Mouse (Mus musculus) heart, adult 2 months (tissue): ENCODE measurements at regions not wholly inside any gene's neighbourhood (a gene's known extent, or its start where the extent isn't known, plus 50 kb on each side); places are given as distances from the start of the nearest gene placed in this dataset.

Source experiments
- CTCF ChIP-seq: fragments of 200-600 bp; IDR thresholded peaks from 2 replicates; pipeline ENCODE4 v1.8.1; 2022; ENCODE audit warnings: antibody characterized with exemption, mild to moderate bottlenecking, moderate library complexity
- EP300 ChIP-seq: fragments of 200-500 bp; IDR thresholded peaks from 2 replicates; pipeline ENCODE4 v1.6.1; 2011; ENCODE audit warnings: low read depth, low read length, control low read depth; ENCODE audit not compliant: insufficient read depth

DNA sequence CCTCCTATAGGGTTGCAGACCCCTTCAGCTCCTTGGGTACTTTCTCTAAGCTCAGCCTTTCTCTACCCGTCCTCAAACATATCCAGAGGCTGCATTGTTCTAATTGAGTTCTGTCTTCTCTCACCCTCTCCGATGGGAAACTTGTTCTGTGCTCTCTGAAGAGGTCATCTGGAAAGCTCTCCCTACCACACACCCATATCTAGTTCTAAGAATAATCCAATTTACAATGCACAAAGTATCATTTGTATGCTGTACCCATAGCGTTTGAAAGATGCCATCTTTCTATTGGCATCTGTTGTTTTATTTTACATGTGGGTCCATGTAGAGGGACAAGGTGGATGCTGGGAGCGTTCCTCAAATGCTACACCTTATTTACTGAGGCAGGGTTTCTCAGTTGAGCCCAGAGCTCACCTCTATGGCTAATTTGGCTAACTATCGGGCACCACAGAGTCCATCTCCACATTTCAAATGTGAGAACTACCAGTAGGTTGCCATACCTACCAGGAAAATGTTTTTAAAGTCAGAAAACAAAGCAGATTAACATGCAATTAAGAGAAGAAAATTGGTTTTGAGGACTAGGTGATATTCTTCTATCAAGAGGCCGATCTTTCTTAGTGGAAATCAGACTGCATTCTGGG, 167.1 kb downstream of the Klf7 start:
- TF ChIP-seq CTCF (no peak), EP300 (no peak)
